Mouse (Mus musculus): Measurements from ENCODE around the gene Abhd15. TPM values are rescaled to one million over a fixed set of nuclear protein-coding genes. Genes with fewer than 3 reads are reported as not detected.
A peak's percentile ranks its signal among the peaks of the same experiment; 100 is the strongest.

The Abhd15 gene
- polyA plus RNA-seq, 1 experiment from 2014 or later: 4.3 TPM

DNA sequence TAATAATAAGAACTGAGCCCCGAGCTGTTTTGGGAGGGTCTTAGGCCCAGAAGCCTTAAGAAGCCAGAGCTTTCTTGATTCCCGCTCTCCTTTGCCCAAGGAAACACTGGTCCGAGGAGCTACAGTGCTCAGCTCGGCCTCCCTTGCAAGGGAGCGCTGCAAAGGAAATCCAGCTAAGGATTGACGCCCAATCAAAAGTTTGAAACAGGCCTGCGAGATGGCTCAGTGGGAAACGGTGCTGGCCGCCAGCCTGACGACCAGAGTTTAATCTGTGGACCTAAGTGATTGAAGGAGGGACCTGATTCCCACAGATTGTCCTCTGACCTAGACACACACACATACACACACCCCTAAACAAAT, 1.1 kb upstream of the Abhd15 start:
- H3K27me3 ChIP-seq (replicated peaks; ENCODE audit: insufficient read depth, low read length): 0 out of 2 replicates have a peak, but pooled peaks cover 4% of the 10 kb centered on the region
- H3K27ac ChIP-seq (ENCODE audit: low read length): peak overlapping the region; percentile 65
- peak overlapping the region; percentile 68 for H3K4me3 ChIP-seq (ENCODE audit: low read depth, low read length)
- ATAC-seq (no peak), DNase-seq (ENCODE audit: low spot score) (peak; percentile 49)
- H3K9ac ChIP-seq (replicated peaks; ENCODE audit: low read depth): peak overlapping the region; percentile 16; the same call in 1 of the 2 replicates
- H3K4me1 ChIP-seq (ENCODE audit: insufficient read depth, low read depth, low read length): peaks cover 27% of the 10 kb centered on the region
- peak overlapping the region; percentile 91 for H3K4me2 ChIP-seq (replicated peaks; ENCODE audit: low read depth, low read length)
- 7% methylated on average over 10 of the region's 10 CpGs for WGBS
- no peaks in the 10 kb centered on the region for H3K36me3 ChIP-seq (ENCODE audit: insufficient read depth, low read length)
- TF ChIP-seq EP300 (IDR thresholded peaks at IDR 0.05) (no peak), CTCF (IDR thresholded peaks at IDR 0.05) (no peak)
- H3K9me3 ChIP-seq (ENCODE audit: low read length): no peaks in the 10 kb centered on the region

DNA sequence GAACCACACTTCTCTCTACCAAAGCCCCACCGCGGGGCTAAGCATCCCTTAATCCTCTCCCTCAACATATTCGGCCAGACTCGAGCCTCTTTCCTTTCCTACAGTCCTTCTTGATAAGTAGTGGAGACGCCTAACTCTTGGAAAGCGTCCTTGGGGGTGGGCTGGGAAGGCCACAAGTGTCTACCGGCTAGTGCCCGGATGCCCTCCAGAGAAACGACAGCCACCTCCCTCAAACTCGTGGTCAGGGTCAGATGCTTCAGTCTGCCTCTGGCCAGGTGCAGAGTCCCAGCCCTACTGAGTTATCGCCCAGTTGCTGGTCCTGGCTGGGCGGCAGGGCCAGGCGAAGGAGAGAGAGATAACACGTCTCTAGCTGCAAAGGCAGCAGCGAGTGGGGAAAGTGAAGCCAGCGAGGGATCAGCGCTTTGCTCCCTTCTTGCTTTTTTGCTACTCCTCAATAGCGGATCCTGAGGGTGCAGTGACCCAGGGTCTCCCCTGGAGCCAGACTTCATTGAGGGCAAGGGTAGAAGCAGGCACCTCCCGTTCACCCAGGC, 565 bp upstream of the Abhd15 start:
- peak overlapping the region; percentile 48 for H3K4me3 ChIP-seq (ENCODE audit: low read depth, low read length)
- 0 out of 2 replicates have a peak, but pooled peaks cover 4% of the 10 kb centered on the region for H3K27me3 ChIP-seq (replicated peaks; ENCODE audit: insufficient read depth, low read length)
- H3K27ac ChIP-seq (ENCODE audit: low read length): peak overlapping the region; percentile 66
- H3K9me3 ChIP-seq (ENCODE audit: low read length): no peaks in the 10 kb centered on the region
- DNase-seq (ENCODE audit: low spot score) (no peak), ATAC-seq (no peak)
- TF ChIP-seq CTCF (IDR thresholded peaks at IDR 0.05): no peak
- no peak for TF ChIP-seq EP300 (IDR thresholded peaks at IDR 0.05)
- WGBS: 13% methylated on average over 19 of the region's 19 CpGs
- no peaks in the 10 kb centered on the region for H3K36me3 ChIP-seq (ENCODE audit: insufficient read depth, low read length)
- H3K4me2 ChIP-seq (replicated peaks; ENCODE audit: low read depth, low read length): peak overlapping the region; percentile 91
- H3K4me1 ChIP-seq (ENCODE audit: insufficient read depth, low read depth, low read length): peaks cover 27% of the 10 kb centered on the region
- 0 out of 2 replicates have a peak overlapping the region, but pooled peaks have one; percentile 34 for H3K9ac ChIP-seq (replicated peaks; ENCODE audit: low read depth)

DNA sequence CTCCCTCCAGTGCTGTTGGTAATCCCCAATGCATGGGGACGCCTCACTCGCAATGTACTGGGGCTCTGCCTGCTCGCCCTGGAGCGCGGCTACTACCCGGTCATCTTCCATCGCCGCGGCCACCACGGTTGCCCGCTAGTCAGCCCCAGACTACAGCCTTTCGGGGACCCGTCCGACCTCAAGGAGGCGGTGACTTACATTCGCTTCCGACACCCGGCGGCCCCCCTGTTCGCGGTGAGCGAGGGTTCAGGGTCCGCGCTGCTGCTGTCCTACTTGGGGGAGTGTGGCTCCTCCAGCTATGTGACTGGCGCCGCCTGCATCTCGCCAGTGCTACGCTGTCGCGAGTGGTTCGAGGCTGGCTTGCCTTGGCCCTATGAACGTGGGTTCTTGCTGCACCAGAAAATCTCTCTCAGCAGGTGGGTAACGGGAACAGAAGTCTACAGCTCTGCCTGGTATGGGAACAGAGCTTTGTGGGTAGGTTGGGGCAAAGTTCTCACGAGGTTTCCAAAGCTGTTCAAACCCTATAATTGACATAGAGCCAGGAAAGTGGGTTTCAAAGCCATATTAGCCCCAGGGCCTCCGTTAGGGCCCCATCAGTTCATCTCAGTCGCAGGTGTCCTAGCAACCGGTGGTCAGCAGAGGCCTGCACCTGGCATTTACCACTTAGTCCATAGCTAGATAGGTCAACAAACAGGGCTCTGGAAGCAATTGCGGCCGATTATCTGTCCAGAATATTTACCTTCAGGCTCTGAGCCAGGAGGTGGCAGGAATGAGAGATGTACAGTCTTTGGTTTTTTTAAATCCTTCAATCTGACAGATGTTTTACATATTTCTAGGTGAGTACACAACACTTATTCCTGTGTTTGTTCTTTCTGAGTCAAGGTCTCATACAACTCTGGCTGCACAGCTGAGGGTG, 974 bp downstream of the Abhd15 start, which contains the start of gene Trp53i13:
Trp53i13 (minus strand) TSS at position 344 of the 916 bp plus-strand sequence.
- H3K4me1 ChIP-seq (ENCODE audit: insufficient read depth, low read depth, low read length): peaks cover 27% of the 10 kb centered on the region
- peak within 1 kb of the TSS; percentile 91 for H3K4me2 ChIP-seq (replicated peaks; ENCODE audit: low read depth, low read length)
- DNase-seq (ENCODE audit: low spot score) (no peak), ATAC-seq (no peak)
- TF ChIP-seq EP300 (IDR thresholded peaks at IDR 0.05) (no peak), CTCF (IDR thresholded peaks at IDR 0.05) (no peak)
- no peaks in the 10 kb centered on the region for H3K36me3 ChIP-seq (ENCODE audit: insufficient read depth, low read length)
- H3K27ac ChIP-seq (ENCODE audit: low read length): peak within 1 kb of the TSS; percentile 51
- WGBS: 10% methylated on average over 39 of the region's 39 CpGs
- 0 out of 2 replicates have a peak, but pooled peaks cover 4% of the 10 kb centered on the region for H3K27me3 ChIP-seq (replicated peaks; ENCODE audit: insufficient read depth, low read length)
- H3K9ac ChIP-seq (replicated peaks; ENCODE audit: low read depth): peak within 1 kb of the TSS; percentile 34; the same call in 1 of the 2 replicates
- no peaks in the 10 kb centered on the region for H3K9me3 ChIP-seq (ENCODE audit: low read length)
- peak within 1 kb of the TSS; percentile 48 for H3K4me3 ChIP-seq (ENCODE audit: low read depth, low read length)

DNA sequence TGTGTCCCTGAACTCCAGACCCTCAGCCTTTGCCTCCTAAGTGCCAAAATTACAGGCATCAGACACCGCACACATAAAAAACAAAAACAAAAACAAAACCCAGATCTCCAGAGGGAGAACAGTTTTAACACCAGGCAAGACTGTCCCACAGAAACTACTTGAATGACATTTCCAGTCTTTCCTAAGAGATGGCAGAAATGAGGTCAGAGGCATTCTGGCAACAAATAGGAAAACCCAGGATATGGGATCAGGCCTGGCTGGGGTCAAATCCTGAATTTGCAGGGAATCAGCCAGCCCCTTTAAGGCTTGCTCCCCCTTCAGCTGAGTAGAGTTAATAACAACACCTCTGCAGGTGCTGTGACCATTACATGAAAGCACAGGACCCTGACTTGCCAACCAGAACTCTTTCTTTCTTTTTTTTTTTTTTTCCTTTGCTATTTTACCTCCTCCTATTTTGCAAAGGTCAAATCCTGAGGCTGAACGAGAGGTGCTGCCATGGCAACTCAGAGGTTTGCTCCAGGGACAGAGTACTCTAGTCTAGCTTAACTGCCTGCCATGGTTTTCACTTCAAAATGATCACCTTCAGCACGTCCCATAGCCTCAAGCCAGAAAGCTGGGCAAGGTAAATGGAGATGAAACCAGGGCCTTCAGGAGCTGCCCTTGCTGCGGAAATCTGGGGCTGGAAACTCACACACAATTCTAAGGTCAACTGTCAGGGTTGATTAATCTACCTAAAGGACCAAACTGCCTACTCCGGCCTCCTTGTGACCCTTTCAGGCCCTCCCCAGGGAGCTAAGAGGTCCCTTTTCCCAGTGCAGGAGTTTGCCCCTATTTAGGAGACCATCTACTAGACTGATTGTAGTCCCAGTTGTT, 1.9 kb downstream of the Abhd15 start:
- TF ChIP-seq EP300 (IDR thresholded peaks at IDR 0.05): no peak
- no peak for TF ChIP-seq CTCF (IDR thresholded peaks at IDR 0.05)
- no peaks in the 10 kb centered on the region for H3K9me3 ChIP-seq (ENCODE audit: low read length)
- no peak overlapping the region for H3K4me2 ChIP-seq (replicated peaks; ENCODE audit: low read depth, low read length)
- no peak overlapping the region for H3K9ac ChIP-seq (replicated peaks; ENCODE audit: low read depth)
- DNase-seq (ENCODE audit: low spot score) (no peak), ATAC-seq (no peak)
- WGBS: 72% methylated on average over 5 of the region's 5 CpGs
- H3K4me3 ChIP-seq (ENCODE audit: low read depth, low read length): no peak overlapping the region
- H3K36me3 ChIP-seq (ENCODE audit: insufficient read depth, low read length): no peaks in the 10 kb centered on the region
- H3K4me1 ChIP-seq (ENCODE audit: insufficient read depth, low read depth, low read length): peaks cover 27% of the 10 kb centered on the region
- 0 out of 2 replicates have a peak, but pooled peaks cover 4% of the 10 kb centered on the region for H3K27me3 ChIP-seq (replicated peaks; ENCODE audit: insufficient read depth, low read length)
- no peak overlapping the region for H3K27ac ChIP-seq (ENCODE audit: low read length)

DNA sequence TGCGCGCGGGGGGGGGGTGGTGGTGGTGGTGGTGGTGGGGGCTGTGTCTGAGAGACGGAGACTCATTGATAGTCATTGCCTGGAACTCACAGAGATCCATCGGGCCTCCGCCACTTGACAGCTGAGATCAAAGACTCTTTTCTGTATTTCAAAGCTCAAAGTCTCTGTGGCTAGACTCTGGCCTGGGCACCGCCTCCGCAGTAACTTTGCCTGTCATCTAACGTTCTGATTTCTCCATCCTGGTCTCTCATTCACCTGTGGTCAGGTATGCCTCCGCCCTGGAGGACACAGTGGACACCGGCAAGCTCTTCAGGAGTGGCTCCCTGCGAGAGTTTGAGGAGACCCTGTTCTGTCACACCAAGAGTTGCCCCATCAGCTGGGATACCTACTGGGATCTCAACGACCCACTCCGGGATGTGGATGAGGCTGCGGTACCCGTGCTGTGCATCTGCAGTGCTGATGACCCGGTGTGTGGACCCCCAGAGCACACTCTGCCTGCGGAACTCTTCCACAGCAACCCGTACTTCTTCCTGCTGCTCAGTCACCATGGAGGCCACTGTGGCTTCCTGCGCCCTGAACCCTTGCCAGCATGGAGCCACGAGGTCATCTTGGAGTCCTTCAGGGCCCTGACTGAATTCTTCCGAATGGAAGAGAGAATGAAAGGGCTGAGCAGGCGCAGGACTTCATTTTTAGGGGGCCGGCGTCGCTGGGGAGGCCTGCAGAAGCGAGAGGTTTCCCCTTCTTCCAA, 3.3 kb downstream of the Abhd15 start:
- Histone ChIP-seq H3K36me3 (ENCODE audit: insufficient read depth, low read length) (no peaks in the 10 kb centered on the region), H3K9me3 (ENCODE audit: low read length) (no peaks in the 10 kb centered on the region), H3K27ac (ENCODE audit: low read length) (no peak overlapping the region), H3K4me2 (replicated peaks; ENCODE audit: low read depth, low read length) (no peak overlapping the region), H3K27me3 (replicated peaks; ENCODE audit: insufficient read depth, low read length) (0 out of 2 replicates have a peak, but pooled peaks cover 4% of the 10 kb centered on the region), H3K4me3 (ENCODE audit: low read depth, low read length) (no peak overlapping the region), H3K9ac (replicated peaks; ENCODE audit: low read depth) (no peak overlapping the region), H3K4me1 (ENCODE audit: insufficient read depth, low read depth, low read length) (peaks cover 22% of the 10 kb centered on the region)
- ATAC-seq: no peak
- TF ChIP-seq EP300 (IDR thresholded peaks at IDR 0.05): no peak
- TF ChIP-seq CTCF (IDR thresholded peaks at IDR 0.05): no peak
- WGBS: 77% methylated on average over 24 of the region's 27 CpGs
- no peak for DNase-seq (ENCODE audit: low spot score)
